Mouse (Mus musculus): ENCODE results near the gene Prtg. TPM values are rescaled to one million over a fixed set of nuclear protein-coding genes. Genes with fewer than 3 reads are reported as not detected.

Prtg gene
- polyA plus RNA-seq, 1 experiment: not detected

- TF ChIP-seq CTCF (IDR thresholded peaks at IDR 0.05; ENCODE audit: insufficient read depth, low read depth, low read length): no peak
- TF ChIP-seq POLR2A (IDR thresholded peaks at IDR 0.05; ENCODE audit: insufficient read depth, low read depth, low read length): no peak
- WGBS: 92% methylated on average over 5 of the region's 5 CpGs
These were observed 95.9 kb downstream of the Prtg start for GRCm38 (mm10) chr9:72902611-72903010.

GRCm38 (mm10) chr9:72906693-72907103, 100.0 kb downstream of the Prtg start:
- H3K27ac ChIP-seq (ENCODE audit: insufficient read depth, low read depth, low read length): no peak overlapping the region
- TF ChIP-seq CTCF (IDR thresholded peaks at IDR 0.05; ENCODE audit: insufficient read depth, low read depth, low read length) (no peak), POLR2A (IDR thresholded peaks at IDR 0.05; ENCODE audit: insufficient read depth, low read depth, low read length) (no peak)
- no peak overlapping the region for H3K4me3 ChIP-seq (ENCODE audit: insufficient read depth, low read depth, low read length)
- no peaks in the 10 kb centered on the region for H3K4me1 ChIP-seq (ENCODE audit: control insufficient read depth, insufficient read depth, low read length)
- 57% methylated on average over 6 of the region's 6 CpGs for WGBS

More at GRCm38 (mm10) chr9:72902611-72903010, 95.9 kb downstream of the Prtg start:
- Histone ChIP-seq H3K4me3 (ENCODE audit: insufficient read depth, low read depth, low read length) (no peak overlapping the region), H3K27ac (ENCODE audit: insufficient read depth, low read depth, low read length) (no peak overlapping the region), H3K4me1 (ENCODE audit: control insufficient read depth, insufficient read depth, low read length) (no peaks in the 10 kb centered on the region)

GRCm38 (mm10) chr9:72911381-72911780, 104.7 kb downstream of the Prtg start:
- 91% methylated on average over 2 of the region's 2 CpGs for WGBS
- TF ChIP-seq POLR2A (IDR thresholded peaks at IDR 0.05; ENCODE audit: insufficient read depth, low read depth, low read length) (no peak), CTCF (IDR thresholded peaks at IDR 0.05; ENCODE audit: insufficient read depth, low read depth, low read length) (no peak)
- Histone ChIP-seq H3K4me3 (ENCODE audit: insufficient read depth, low read depth, low read length) (no peak overlapping the region), H3K27ac (ENCODE audit: insufficient read depth, low read depth, low read length) (no peak overlapping the region), H3K4me1 (ENCODE audit: control insufficient read depth, insufficient read depth, low read length) (peaks cover 2% of the 10 kb centered on the region; the same call in 1 of the 2 replicates)

- Histone ChIP-seq H3K4me3 (ENCODE audit: insufficient read depth, low read depth, low read length) (no peak overlapping the region), H3K4me1 (ENCODE audit: control insufficient read depth, insufficient read depth, low read length) (peaks cover 2% of the 10 kb centered on the region; the same call in 1 of the 2 replicates), H3K27ac (ENCODE audit: insufficient read depth, low read depth, low read length) (no peak overlapping the region)
- WGBS: 50% methylated on average over 6 of the region's 6 CpGs
- no peak for TF ChIP-seq POLR2A (IDR thresholded peaks at IDR 0.05; ENCODE audit: insufficient read depth, low read depth, low read length)
- TF ChIP-seq CTCF (IDR thresholded peaks at IDR 0.05; ENCODE audit: insufficient read depth, low read depth, low read length): no peak
These were observed 106.9 kb downstream of the Prtg start for GRCm38 (mm10) chr9:72913551-72913950.

GRCm38 (mm10) chr9:72915728-72916127, 109.1 kb downstream of the Prtg start:
- WGBS: 69% methylated on average over 7 of the region's 7 CpGs
- H3K27ac ChIP-seq (ENCODE audit: insufficient read depth, low read depth, low read length): no peak overlapping the region
- H3K4me1 ChIP-seq (ENCODE audit: control insufficient read depth, insufficient read depth, low read length): peaks cover 2% of the 10 kb centered on the region; the same call in 1 of the 2 replicates
- no peak for TF ChIP-seq POLR2A (IDR thresholded peaks at IDR 0.05; ENCODE audit: insufficient read depth, low read depth, low read length)
- TF ChIP-seq CTCF (IDR thresholded peaks at IDR 0.05; ENCODE audit: insufficient read depth, low read depth, low read length): no peak
- H3K4me3 ChIP-seq (ENCODE audit: insufficient read depth, low read depth, low read length): no peak overlapping the region

- Histone ChIP-seq H3K27ac (ENCODE audit: insufficient read depth, low read depth, low read length) (no peak overlapping the region), H3K4me3 (ENCODE audit: insufficient read depth, low read depth, low read length) (no peak overlapping the region), H3K4me1 (ENCODE audit: control insufficient read depth, insufficient read depth, low read length) (peaks cover 7% of the 10 kb centered on the region)
- WGBS: 96% methylated on average over 3 of the region's 3 CpGs
- TF ChIP-seq POLR2A (IDR thresholded peaks at IDR 0.05; ENCODE audit: insufficient read depth, low read depth, low read length) (no peak), CTCF (IDR thresholded peaks at IDR 0.05; ENCODE audit: insufficient read depth, low read depth, low read length) (no peak)
These were observed 116.4 kb downstream of the Prtg start for GRCm38 (mm10) chr9:72923068-72923467.

GRCm38 (mm10) chr9:72925021-72925934, 118.6 kb downstream of the Prtg start, which contains the start of gene Pygo1:
Gene Pygo1, plus strand, starts transcription at chr9:72925645.
- no peak for TF ChIP-seq CTCF (IDR thresholded peaks at IDR 0.05; ENCODE audit: insufficient read depth, low read depth, low read length)
- peak; percentile 21; the same call in 1 of the 2 replicates for TF ChIP-seq POLR2A (IDR thresholded peaks at IDR 0.05; ENCODE audit: insufficient read depth, low read depth, low read length)
- Histone ChIP-seq H3K27ac (ENCODE audit: insufficient read depth, low read depth, low read length) (peak within 1 kb of the TSS; percentile 35; the same call in 1 of the 2 replicates), H3K4me1 (ENCODE audit: control insufficient read depth, insufficient read depth, low read length) (peaks cover 7% of the 10 kb centered on the region), H3K4me3 (ENCODE audit: insufficient read depth, low read depth, low read length) (peak within 1 kb of the TSS; percentile 68)
- WGBS: under 1% methylated on average over 108 of the region's 108 CpGs

- peaks cover 7% of the 10 kb centered on the region for H3K4me1 ChIP-seq (ENCODE audit: control insufficient read depth, insufficient read depth, low read length)
- peak overlapping the region; percentile 35; the same call in 1 of the 2 replicates for H3K27ac ChIP-seq (ENCODE audit: insufficient read depth, low read depth, low read length)
- no peak for TF ChIP-seq CTCF (IDR thresholded peaks at IDR 0.05; ENCODE audit: insufficient read depth, low read depth, low read length)
- TF ChIP-seq POLR2A (IDR thresholded peaks at IDR 0.05; ENCODE audit: insufficient read depth, low read depth, low read length): no peak
- under 1% methylated on average over 20 of the region's 20 CpGs for WGBS
- H3K4me3 ChIP-seq (ENCODE audit: insufficient read depth, low read depth, low read length): peak overlapping the region; percentile 68
These were observed 119.2 kb downstream of the Prtg start for GRCm38 (mm10) chr9:72925935-72926258.

- TF ChIP-seq CTCF (IDR thresholded peaks at IDR 0.05; ENCODE audit: insufficient read depth, low read depth, low read length) (no peak), POLR2A (IDR thresholded peaks at IDR 0.05; ENCODE audit: insufficient read depth, low read depth, low read length) (no peak)
- Histone ChIP-seq H3K4me1 (ENCODE audit: control insufficient read depth, insufficient read depth, low read length) (peaks cover 7% of the 10 kb centered on the region), H3K27ac (ENCODE audit: insufficient read depth, low read depth, low read length) (no peak overlapping the region; the same call in 1 of the 2 replicates), H3K4me3 (ENCODE audit: insufficient read depth, low read depth, low read length) (no peak overlapping the region)
- 56% methylated on average over 13 of the region's 13 CpGs for WGBS
These were observed 124.6 kb downstream of the Prtg start for GRCm38 (mm10) chr9:72931166-72931790.
